31 mouse cellular contexts compared by ENCODE assay signal in genomic region chr8:41556819-41557218, GRCm38 (mm10).
A peak's percentile ranks its signal among the peaks of the same experiment; 100 is the strongest.
DNase-seq lines count a peak whose midpoint lies in the region; ATAC-seq and TF ChIP-seq lines count a peak whose summit lies in the region.
"Had no signal": no experiment of that assay in that cellular context is flagged by ENCODE, and none has a peak within 500 bp of the region (broad histone marks: within the 10 kb centered on the region; RNA-seq: fewer than 3 reads in every experiment).

No protein-coding gene starts in this region.

- DNase-seq in forebrain, postnatal 0 days = peak; percentile 68
- DNase-seq in layer of hippocampus, adult 2 months (ENCODE audit: low spot score in 2 of 2) = peak; percentile 41 to 45
- DNase-seq in layer of hippocampus, postnatal 25 days (ENCODE audit: extremely low spot score in 1 of 2, low spot score in 1 of 2) = no peak
- DNase-seq in right cerebral cortex, postnatal 14 days = peak; percentile 55
- no peak for DNase-seq in right cerebral cortex, postnatal 36 days (ENCODE audit: low spot score in 2 of 2)
- no peak for DNase-seq in adrenal gland, adult 2 months
- DNase-seq in urinary bladder, postnatal 14 days (ENCODE audit: low spot score) = no peak
- DNase-seq: adrenal gland, adult 8-10 months; cerebellum, adult 8-10 months; cerebellum, postnatal 25 days; gastrocnemius, postnatal 14 days; kidney, adult 9 months; kidney, postnatal 10 days; liver, postnatal 0 days; lung, postnatal 36 days; thymus, adult 18-20 months; thymus, postnatal 25 days had no signal

- WGBS in forebrain, postnatal 0 days = 55% methylated on average over 3 of the region's 3 CpGs
- 75% methylated on average over 3 of the region's 3 CpGs for WGBS in forebrain, embryonic 15.5 days

- no peak overlapping the region for H3K27ac ChIP-seq in forebrain, postnatal 0 days (ENCODE audit: low read depth, low read length)
- H3K27ac ChIP-seq in forebrain, embryonic 15.5 days (replicated peaks) = no peak overlapping the region
- no peak overlapping the region for H3K27ac ChIP-seq in layer of hippocampus, adult 2 months
- H3K27ac ChIP-seq: embryonic facial prominence, embryonic 10.5 days; embryonic facial prominence, embryonic 15.5 days; forebrain, embryonic 12.5 days; heart, embryonic 15.5 days; hindbrain, embryonic 12.5 days; liver, embryonic 12.5 days; midbrain, embryonic 12.5 days; neural tube, embryonic 12.5 days; stomach, postnatal 0 days had no signal

- H3K4me1 ChIP-seq in forebrain, postnatal 0 days (ENCODE audit: insufficient read depth) = no peaks in the 10 kb centered on the region
- H3K4me1 ChIP-seq in forebrain, embryonic 15.5 days = no peaks in the 10 kb centered on the region
- H3K4me1 ChIP-seq: embryonic facial prominence, embryonic 15.5 days; forebrain, embryonic 12.5 days; heart, embryonic 15.5 days; hindbrain, embryonic 12.5 days; liver, embryonic 12.5 days; midbrain, embryonic 12.5 days; neural tube, embryonic 12.5 days had no signal

- H3K36me3 ChIP-seq in forebrain, postnatal 0 days (ENCODE audit: insufficient read depth) = no peaks in the 10 kb centered on the region
- no peaks in the 10 kb centered on the region for H3K36me3 ChIP-seq in forebrain, embryonic 15.5 days
- H3K36me3 ChIP-seq: embryonic facial prominence, embryonic 10.5 days; embryonic facial prominence, embryonic 15.5 days; forebrain, embryonic 12.5 days; heart, embryonic 15.5 days; hindbrain, embryonic 12.5 days; liver, embryonic 12.5 days; midbrain, embryonic 12.5 days; neural tube, embryonic 12.5 days had no signal

- no peaks in the 10 kb centered on the region for H3K9me3 ChIP-seq in forebrain, postnatal 0 days (ENCODE audit: low read length)
- H3K9me3 ChIP-seq in forebrain, embryonic 15.5 days = no peaks in the 10 kb centered on the region
- H3K9me3 ChIP-seq: embryonic facial prominence, embryonic 10.5 days; embryonic facial prominence, embryonic 15.5 days; forebrain, embryonic 12.5 days; heart, embryonic 15.5 days; hindbrain, embryonic 12.5 days; liver, embryonic 12.5 days; midbrain, embryonic 12.5 days; neural tube, embryonic 12.5 days had no signal

- no peak overlapping the region for H3K4me3 ChIP-seq in forebrain, postnatal 0 days (ENCODE audit: low read depth, low read length)
- H3K4me3 ChIP-seq in forebrain, embryonic 15.5 days = no peak overlapping the region
- H3K4me3 ChIP-seq in layer of hippocampus, adult 2 months = no peak overlapping the region
- H3K4me3 ChIP-seq: embryonic facial prominence, embryonic 10.5 days; embryonic facial prominence, embryonic 15.5 days; forebrain, embryonic 12.5 days; heart, embryonic 15.5 days; hindbrain, embryonic 12.5 days; liver, embryonic 12.5 days; midbrain, embryonic 12.5 days; myocyte; neural tube, embryonic 12.5 days had no signal

- no peak overlapping the region for H3K9ac ChIP-seq in forebrain, postnatal 0 days
- H3K9ac ChIP-seq in forebrain, embryonic 15.5 days (replicated peaks) = no peak overlapping the region
- H3K9ac ChIP-seq: embryonic facial prominence, embryonic 15.5 days; forebrain, embryonic 12.5 days; heart, embryonic 15.5 days; hindbrain, embryonic 12.5 days; liver, embryonic 12.5 days; liver, postnatal 0 days; midbrain, embryonic 12.5 days; neural tube, embryonic 12.5 days had no signal

- TF ChIP-seq CTCF in forebrain, postnatal 0 days (IDR thresholded peaks at IDR 0.05; ENCODE audit: low read depth) = no peak
- no peak for TF ChIP-seq CTCF in layer of hippocampus, adult 2 months (conservative IDR thresholded peaks at IDR 0.05)

- H3K4me2 ChIP-seq in forebrain, postnatal 0 days (ENCODE audit: low read depth) = no peak overlapping the region
- H3K4me2 ChIP-seq in forebrain, embryonic 15.5 days (replicated peaks) = no peak overlapping the region
- H3K4me2 ChIP-seq: embryonic facial prominence, embryonic 15.5 days; forebrain, embryonic 12.5 days; heart, embryonic 15.5 days; hindbrain, embryonic 12.5 days; liver, embryonic 12.5 days; midbrain, embryonic 12.5 days; neural tube, embryonic 12.5 days had no signal

- H3K27me3 ChIP-seq in forebrain, postnatal 0 days (ENCODE audit: insufficient read depth, low read length) = 0 out of 2 replicates have a peak, but pooled peaks cover 4% of the 10 kb centered on the region
- H3K27me3 ChIP-seq in forebrain, embryonic 15.5 days = no peaks in the 10 kb centered on the region
- H3K27me3 ChIP-seq: CH12.LX; embryonic facial prominence, embryonic 15.5 days; forebrain, embryonic 12.5 days; heart, embryonic 15.5 days; hindbrain, embryonic 12.5 days; liver, embryonic 12.5 days; midbrain, embryonic 12.5 days; neural tube, embryonic 12.5 days had no signal

- ATAC-seq in forebrain, postnatal 0 days = peak; percentile 83
- ATAC-seq in forebrain, embryonic 15.5 days (replicated peaks) = no peak
- ATAC-seq: activated CD4-positive, CD25-positive, alpha-beta regulatory T cell, adult 4 months; intestine, postnatal 0 days; liver, embryonic 12.5 days; liver, postnatal 0 days had no signal

Comparison
In these comparisons a context has a peak if more than half of its experiments do, and no peak if none do; other contexts are left out.
1. DNase-seq: peak in forebrain, postnatal 0 days (single experiment), layer of hippocampus, adult 2 months (2 of 2) and right cerebral cortex, postnatal 14 days (single experiment); none in layer of hippocampus, postnatal 25 days (0 of 2), right cerebral cortex, postnatal 36 days (0 of 2), adrenal gland, adult 2 months (single experiment) and urinary bladder, postnatal 14 days (single experiment).